Mouse (Mus musculus) left cerebral cortex, adult 18-20 months (tissue): ENCODE results near the gene Gper1. TPM values are rescaled to one million over a fixed set of nuclear protein-coding genes. Genes with fewer than 3 reads are reported as not detected.
"Not testable (repeated sequence)": the region's sequence is repeated elsewhere in the genome, so short reads cannot be mapped to it uniquely, and the experiment has no call there.

ENCODE experiments used
- DNase-seq, 2 experiments: peaks; one replicate each; pipeline ENCODE4 v3.0.0; 2021 to 2022; ENCODE audit warnings: low spot score in 2 of 2, mixed read lengths in 1 of 2
- total RNA-seq, 2 experiments: library from RNA; stranded (reverse); gene quantifications; 2 replicates each; pipeline ENCODE4 v1.2.3; 2021

Gper1 gene
- total RNA-seq, 2 experiments from 2014 or later = 2.8 to 3.0 TPM

DNA sequence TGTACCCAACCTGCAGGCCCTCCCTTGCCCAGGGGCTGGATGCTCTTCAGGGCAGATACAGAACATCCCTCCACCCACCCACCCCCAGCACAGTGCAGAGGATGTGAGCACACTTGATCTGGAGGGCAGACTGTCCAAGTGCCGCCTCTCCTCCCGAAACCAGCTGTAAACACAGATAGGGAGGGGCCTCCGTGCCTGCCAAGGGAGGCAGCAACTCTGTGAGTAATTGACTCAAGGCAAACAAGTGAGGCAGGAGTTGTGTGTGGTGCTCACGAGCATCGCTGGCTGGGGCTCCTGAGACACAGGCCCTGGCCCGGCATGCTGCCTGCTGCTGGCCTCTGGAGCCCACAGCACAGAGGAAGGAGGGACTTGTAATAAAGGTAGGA lies 33.3 kb upstream of the Gper1 start:
- peak; percentile 50 to 61 for DNase-seq

DNA sequence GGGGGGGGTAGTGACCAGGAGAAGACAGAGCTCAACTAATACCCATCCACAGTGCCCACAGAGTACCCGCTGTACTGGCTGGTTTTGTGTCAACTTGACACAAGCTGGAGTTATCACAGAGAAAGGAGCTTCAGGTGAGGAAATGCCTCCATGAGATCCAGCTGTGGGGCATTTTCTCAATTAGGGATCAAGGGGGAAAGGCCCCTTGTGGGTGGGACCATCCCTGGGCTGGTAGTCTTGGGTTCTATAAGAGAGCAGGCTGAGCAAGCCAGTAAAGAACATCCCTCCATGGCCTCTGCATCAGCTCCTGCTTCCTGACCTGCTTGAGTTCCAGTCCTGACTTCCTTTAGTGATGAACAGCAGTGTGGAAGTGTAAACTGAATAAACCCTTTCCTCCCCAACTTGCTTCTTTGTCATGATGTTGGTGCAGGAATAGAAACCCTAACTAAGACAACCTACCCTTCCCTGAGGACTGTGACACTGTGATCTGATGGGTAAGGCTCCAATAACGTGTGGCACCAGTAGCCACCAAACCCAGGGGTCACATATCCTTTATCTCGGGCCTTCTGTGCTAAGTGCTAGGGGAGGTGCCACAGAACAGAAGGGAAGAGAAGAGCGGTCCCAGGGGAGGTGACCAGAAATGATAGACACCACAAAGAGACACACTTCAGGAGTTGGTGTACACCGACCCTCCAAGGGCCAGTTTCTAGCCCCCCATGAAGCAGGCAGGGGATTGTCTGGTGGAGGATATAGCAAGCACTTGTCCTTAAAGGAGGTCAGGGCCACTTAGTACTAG lies 32.4 kb upstream of the Gper1 start:
- DNase-seq = not testable (repeated sequence)

DNA sequence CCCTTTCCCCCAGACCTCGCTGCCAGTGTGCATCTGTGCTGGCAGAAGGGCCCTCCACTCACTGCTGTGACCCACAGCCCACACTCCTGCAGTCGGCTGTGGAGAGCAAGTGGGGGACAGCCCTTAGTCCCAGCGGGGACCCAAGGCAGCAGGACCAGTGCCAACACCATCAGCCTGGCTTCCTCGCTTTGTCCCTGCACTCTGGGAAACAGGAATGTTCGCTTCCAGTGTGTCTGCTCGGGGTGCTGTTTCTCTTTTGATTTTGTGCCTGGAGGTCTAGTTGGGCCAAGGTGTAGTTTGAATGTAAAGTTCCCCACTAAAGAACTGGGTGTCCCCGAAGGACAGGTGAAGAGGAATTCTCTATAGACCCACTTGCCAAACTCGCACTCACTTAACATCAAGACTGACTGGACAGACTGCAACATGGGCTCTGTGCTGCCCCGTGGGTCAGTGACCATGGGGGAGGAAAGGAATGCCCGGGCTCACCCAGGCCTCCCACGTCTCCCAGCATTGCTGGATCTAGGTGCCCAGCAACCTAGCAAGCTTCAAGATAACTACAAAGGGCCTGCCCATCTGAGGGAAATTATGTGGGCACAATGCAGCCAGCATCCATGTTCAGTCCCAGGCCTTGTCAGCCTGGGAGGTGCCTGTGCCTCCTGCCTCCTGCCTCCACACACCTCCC lies 31.5 kb upstream of the Gper1 start:
- DNase-seq = no peak

DNA sequence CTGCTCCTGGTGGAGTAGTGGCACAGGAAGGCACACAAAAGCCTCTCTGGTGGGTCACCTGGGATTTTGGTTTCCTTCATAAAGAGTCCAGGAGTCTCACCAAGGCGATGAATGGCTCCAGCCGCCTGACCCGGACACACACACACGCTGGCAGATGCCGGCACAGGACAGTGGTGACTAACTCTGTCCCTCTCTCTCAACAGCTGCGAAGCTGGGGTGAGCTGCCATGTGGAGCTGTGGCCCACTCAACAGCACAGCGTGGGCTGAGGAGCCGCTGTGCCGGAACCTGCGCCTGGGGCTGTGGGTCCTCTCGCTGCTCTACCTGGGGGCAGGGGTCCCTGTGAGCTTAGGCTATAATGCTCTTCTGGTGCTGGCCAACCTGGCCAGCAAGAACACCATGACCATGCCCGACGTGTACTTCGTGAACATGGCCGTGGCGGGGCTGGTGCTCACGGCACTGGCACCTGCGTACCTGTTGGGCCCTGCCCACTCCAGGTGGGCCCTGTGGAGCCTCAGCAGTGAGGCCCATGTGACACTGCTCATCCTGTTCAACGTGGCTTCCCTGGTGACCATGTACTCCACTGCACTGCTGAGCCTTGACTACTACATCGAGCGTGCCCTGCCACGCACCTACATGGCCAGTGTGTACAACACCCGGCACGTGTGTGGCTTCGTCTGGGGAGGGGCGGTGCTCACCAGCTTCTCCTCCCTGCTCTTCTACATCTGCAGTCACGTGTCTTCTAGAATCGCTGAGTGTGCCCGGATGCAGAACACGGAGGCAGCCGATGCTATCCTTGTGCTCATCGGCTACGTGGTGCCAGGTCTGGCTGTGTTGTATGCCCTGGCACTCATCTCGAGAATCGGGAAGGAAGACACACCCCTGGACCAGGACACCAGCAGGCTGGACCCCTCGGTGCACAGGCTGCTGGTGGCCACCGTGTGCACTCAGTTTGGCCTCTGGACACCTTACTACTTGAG lies 30.4 kb upstream of the Gper1 start:
- DNase-seq = no peak

DNA sequence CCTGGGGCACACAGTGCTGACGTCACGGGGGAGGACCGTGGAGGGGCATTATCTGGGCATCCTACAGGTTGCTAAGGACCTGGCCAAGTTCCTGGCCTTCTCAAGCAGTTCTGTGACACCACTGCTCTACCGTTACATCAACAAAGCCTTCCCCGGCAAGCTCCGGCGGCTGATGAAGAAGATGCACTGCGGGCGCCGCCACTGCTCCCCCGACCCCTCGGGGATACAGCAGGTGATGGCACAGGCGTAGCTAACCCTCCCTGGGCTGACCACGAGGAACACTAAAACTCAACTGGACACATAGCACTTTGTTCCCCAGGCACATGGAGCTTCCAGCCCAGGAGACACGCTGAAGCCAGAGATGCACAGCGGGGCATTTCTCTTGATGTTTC lies 29.8 kb upstream of the Gper1 start:
- DNase-seq = no peak

DNA sequence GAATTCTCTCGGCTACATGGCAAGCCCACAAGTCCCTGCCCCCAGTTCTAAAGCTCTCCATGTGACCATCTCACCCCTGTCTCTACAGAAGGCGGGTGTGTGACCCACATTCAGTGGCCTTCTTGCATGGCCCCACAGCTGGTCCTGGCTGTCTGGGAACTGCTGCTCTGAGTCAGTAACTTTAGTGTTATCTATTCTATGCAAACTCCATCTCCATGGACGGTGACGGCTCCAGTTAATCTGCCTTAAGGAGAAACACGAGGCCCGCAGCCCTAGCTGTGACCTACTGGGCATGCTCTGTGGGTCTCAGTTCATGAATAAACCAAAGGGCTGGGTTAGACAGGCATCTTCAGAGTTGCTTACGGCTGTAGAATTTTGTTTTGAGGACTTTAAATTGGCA lies 28.6 kb upstream of the Gper1 start:
- no peak for DNase-seq

DNA sequence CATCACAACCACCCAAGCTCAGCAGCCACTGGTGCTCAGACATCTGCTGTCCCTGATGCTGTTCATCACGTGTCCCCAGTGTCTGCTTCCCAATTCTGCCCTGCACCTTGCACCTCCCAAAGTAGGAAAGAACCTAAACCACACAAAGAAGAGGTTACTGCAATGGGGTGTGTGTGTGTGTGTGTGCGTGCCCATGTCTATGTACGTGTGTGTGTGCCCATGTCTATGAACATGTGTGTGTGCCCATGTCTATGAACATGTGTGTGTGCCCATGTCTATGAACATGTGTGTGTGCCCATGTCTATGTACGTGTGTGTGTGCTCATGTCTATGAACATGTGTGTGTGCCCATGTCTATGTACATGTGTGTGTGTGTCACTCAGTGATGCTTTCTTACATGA lies 27.4 kb upstream of the Gper1 start:
- DNase-seq = no peak

DNA sequence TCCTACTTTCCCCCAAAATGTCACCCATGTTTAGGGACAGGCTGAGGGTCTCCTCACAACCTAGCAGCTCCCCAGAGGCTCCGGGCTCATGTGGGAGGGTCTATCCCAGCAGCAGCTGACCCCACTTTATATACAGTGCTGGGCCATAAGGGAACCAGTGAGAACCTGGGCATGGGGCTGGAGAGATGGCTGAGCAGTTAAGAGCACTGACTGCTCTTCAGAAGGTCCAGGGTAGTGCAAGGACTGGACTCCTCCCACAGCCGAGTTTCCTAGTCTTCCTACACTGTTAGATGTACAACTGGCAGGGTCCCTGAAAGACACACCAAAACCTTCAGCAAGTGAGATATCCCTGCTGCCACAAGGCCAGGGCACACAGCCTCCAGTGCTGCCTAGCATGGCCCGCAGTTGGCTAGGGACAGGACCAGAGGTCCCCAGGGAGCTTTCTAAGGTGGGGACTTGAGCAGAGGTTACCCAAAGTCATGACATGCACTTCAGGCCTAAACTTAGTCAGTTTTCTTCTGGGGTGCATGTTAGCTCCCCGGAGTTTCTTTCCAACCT lies 25.5 kb upstream of the Gper1 start:
- no peak for DNase-seq

DNA sequence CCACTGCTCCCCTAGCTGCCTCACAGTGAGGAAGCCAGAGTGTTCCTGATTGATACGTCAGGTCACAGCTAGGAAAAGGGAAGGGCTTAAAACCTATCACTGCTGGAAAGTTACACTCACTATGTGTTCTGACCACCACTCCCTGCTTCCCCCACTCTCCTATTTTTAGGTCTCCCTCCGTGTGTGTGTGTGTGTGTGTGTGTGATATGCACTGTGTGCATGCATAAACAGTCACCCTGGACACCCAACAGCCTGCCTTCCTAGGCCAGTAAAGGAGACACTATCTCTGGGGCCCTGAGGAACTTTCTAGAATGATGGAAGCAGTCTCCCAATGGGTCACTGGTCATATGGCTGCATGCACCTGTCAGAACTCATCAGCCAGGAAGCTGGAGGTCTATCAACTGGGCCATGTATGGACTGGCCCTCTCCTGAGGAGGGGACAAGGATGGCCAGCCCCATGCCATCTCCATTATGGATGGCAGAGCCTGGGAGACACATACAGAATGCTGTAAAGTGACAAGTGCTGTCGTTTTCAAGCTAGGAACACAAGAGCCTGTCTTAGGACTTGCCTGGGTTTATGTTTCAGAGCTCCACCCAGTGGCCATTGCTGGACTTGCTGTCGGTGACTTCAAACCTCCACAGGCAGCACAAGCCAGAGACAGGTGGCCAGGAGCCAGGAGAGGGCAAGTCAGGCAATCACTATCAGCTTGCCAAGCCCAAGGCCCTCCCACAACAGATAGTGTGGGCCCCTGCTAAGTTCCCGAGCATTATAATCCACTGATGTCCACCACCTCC lies 24.8 kb upstream of the Gper1 start:
- peak; percentile 90 to 93 for DNase-seq

DNA sequence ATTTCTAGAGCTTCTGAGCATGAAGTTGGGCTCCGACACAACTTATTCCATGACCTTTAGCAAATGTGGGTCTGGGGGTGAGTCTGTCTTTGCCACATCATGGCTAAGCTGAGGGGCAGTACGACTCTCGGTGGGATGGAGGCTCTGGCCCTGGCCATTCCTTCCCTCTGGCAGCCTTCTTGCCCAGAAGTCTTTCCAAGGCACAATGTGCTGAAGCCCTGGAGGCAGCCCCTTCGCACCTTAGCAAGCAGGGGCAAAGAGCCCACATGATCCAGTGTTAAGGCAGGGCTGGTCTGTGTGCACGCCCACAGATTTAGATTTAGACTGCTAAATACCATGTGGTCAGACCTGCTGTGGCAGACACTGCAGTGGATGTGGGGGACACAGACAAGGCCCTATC lies 24.2 kb upstream of the Gper1 start:
- no peak for DNase-seq

DNA sequence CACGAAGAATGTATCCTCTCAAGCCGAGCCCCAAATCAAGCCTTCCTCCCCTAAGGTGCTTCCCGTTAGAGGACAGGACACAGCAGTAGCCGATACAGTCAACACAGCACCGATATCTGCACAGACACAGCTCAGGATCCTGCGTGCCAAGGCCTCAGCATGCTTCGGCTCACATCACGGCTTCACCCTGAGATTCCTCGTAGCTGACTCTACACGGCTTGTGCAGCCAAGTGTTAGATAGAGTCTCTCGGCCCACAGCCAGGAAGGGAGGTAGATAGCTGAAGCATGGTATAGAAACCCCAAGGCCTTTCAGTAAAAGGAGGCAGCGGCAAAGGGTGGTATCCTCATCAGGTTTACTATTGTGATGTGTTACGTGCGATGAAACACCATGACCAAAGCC lies 23.0 kb upstream of the Gper1 start:
- DNase-seq = no peak

DNA sequence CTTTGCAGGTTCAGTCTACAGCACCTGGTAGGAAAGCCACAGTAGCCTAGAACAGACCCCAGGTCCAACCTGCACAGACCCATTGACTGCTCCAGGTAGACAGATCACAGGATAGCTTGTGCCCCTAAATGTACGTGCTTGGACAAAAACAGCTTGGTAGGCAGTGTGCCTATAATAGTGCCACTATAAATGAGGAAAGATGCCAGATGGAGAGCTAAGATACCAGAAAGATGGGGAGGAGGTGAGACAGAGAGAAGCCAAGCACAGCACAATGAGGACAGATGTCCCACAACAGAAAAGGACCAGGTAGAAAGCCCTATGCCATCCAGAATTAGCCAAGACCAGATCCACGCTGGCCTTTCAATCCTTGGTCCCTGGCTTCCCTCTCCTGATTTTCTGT lies 20.8 kb upstream of the Gper1 start:
- no peak for DNase-seq

DNA sequence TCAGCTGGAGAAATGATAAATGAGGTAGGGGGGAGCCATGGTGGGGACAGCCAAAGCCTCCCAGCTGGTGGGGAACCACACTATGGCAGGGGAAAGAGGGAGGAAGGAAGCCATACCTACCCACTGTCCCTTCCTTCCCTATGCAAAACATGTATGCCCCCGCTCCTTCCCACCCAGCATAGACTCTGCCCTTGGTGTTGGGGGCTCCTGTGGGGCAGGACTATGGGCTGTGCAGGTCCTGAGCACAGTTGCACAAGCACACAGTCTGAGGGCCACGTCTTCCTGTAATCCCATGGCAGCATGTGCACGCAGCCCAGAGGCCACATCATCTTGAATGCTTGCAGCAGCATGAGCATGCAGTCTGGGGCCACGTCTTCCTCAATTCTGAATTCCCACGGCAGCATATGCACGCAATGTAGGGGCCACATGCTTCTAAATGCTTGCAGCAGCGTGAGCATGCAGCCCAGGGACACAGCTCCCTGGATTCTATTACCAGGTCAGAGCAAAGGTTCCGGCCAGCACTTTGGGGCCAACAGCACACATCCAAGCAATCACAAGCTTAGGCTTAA lies 19.2 kb upstream of the Gper1 start:
- no peak for DNase-seq

DNA sequence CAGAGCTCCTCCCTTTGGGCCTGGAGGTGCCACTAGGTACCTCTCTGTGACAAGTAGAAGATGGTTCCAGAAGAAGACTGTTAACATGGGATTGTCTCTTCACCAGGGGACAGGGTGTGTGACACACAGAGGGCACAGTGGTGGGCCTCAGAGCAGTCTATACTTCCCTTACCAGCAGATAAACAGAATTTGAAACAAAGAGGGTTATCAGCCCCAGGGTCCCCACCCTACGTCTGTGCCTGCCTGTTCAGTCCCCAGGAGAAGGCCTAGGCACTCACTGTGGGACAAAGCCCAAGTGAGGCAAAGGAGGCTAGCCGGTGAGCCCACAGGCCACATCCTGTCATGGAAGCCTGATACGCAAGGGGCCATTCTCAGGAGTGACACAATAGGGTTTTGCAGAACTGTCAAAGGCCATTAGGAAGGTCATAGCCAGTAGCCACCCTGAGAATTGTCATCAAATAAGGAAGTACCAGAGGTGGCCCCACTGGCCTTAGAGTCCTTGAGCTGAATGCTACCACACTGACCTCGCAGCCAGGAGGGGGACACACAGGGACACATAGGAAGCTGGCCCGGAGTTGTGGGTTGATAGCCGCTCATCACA lies 18.1 kb upstream of the Gper1 start, which contains the start of gene C130050O18Rik:
C130050O18Rik (plus strand) TSS at position 480 of the 601 bp plus-strand sequence.
- no peak for DNase-seq

DNA sequence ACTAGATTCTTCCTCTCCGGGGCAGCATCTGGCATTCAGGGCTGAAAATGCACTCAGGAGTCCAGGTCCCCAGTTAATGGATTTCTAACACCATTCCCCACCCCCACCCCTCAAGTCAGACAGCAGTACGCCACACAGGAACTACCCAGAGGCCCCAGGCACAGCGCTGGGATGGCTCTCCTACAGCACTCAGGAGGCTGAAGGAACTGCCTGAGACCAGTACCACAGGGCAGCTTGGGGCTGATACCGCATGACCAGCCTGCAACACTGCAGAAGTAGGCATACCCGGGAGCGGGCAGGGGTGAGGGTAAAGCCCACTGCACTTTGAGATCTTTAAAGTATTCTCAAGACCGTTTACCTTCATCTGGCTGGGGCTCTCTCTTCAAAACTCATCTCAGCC lies 17.5 kb upstream of the Gper1 start:
- no peak for DNase-seq

DNA sequence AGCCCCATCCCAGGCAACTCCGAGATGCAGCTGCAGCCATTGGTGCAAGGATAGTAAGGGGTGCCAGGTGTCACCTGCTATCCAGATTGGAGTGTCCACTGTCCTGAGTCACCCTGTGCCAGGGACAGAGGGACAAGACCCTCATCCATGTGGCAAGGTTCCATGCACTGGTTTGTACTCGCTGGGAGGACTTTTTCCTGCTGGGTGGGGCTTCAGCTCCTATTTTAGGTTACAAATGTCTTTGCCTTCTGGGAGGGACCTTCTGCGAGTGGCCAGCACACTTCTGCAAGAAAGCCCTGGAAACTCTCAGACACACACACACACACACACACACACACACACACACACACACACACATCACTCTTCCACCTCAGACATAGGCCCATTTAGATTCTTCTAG lies 17.0 kb upstream of the Gper1 start:
- DNase-seq = no peak

DNA sequence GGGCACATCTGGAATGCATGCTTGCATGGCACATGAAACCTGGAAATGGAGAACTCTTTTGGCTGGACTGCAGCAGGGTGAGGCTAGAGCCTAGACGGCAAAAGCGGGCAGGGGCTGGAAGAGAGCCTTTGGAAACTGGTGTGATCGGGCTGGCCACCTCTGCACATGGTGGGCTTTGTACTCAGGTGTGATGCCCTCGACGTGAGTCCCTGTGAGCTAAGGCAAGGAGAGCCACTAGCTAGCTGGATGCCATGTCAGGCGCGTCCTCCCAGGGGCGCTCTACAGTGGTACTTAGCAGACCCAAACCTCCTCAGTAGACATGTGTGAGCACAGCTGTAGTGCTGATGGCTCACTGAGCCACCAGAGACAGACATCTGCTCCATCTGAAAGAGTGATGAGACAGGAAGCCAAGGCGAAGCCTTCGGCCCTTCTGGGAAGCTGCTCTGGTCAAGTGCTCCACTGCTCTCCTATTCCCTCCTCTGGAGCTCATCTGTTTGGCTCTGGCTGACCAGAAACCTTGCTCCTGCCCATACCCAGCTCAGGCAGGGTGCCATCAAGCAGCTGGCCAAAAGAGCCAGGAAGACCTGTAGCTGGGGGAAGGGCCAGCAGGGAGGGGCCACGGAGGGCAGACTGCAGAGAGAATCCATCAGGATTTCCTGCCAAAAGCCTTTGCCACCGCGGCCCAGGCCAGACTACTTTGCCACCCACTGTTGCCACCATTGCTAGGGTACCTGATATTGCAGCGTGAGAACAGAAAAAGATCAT lies 15.6 kb upstream of the Gper1 start:
- DNase-seq = no peak

DNA sequence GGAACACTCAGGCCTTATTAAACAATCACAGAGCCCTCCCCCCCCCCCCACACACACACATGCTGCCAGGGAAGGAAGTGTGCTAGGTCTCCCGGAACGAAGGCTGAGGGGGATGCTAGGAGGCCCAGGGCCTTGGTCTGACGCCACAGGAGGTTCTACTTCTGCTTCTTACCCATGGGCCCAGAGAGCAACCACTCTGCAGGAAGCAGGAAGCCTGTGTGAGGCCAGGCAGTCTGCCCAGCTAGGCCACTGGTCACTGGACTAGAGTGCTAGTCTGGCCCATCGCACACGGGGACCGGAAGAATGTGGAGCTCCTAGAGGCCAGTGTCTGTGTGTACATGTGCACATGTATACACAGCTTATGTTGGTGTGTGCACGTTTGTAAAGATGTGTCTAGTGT lies 14.4 kb upstream of the Gper1 start:
- no peak for DNase-seq

DNA sequence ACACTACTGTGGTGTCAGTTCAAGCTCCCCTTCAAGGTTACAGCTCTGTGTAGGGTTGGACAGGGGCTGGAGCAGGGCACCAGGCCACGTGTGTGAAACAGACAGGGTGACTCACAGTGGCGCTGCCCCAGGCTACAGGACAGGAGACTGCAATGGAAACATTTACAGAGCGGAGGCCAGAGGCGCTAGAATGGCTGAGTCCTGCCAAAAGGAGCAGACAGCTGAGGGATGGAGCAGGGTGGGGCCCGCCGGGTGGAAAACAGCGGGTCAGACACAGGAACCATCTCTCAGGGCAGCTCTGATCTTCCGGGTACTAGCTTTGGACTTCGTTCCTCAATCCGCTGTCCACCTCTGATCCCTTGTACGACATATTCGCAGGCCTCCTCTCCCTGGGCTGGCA lies 13.5 kb upstream of the Gper1 start:
- no peak for DNase-seq
